Mouse (Mus musculus) ovary, postnatal 36 days (tissue): ENCODE measurements around the gene Tmem100.

Source experiments
- DNase-seq: peaks from one replicate; pipeline ENCODE4 v3.0.0; 2022; ENCODE audit warnings: low spot score, mixed read lengths

Tmem100 gene

GRCm38 (mm10) chr11:90029841-90030398, at the start of gene Tmem100:
Gene Tmem100, plus strand, starts transcription at chr11:90030348.
- no peak for DNase-seq

- no peak for DNase-seq
These were observed 47.2 kb upstream of the Tmem100 start for GRCm38 (mm10) chr11:89982918-89983317.

GRCm38 (mm10) chr11:89984436-89984835, 45.7 kb upstream of the Tmem100 start:
- DNase-seq: no peak

DNA sequence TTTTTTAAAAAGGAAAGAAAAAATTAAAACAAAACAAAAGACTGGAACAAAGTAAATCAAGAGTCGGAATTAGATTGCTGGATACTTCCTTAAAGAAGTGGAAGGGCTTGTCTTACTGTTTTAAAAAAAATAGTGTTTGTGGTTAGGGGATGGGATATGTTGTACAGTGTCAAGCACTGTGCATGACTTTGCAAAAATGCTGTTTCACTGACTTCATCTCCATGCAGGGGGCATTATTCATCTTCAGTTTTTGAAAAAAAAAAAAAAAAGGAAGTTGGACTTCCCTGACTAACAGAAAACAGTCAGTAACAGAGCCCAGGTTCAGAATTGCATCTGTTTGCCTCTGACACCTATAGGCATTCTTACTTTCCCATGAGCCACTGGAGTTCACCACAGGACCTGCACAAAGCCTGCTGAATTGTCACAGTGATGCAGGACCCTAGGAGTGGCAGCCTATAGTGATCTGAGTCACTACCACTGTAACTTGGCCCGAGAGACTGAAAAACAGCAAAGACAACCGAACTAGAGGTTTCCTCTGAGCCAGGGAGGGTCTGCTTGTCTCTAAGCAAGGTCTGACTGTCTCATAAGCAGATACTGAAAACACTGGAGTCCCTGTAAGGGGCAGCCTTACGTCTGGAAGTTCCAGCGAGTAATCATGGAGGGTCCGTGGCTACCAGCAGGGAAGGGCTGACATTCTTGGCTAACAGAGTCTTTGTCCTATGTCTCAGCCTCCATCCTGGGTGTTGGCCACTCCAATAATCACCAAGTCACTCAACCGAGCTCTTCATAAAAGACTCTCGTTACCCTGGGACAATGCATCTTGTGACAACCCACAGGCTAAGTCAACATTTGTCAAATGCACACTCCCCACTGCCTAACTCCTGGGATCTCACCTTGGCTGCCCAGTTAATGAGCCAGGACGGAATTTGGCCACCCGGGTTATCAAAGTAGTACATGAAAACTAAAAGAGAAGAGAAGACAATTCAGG, 44.7 kb upstream of the Tmem100 start:
- no peak for DNase-seq

GRCm38 (mm10) chr11:89986516-89986915, 43.6 kb upstream of the Tmem100 start:
- no peak for DNase-seq

- DNase-seq: peak; percentile 47
These were observed 41.1 kb upstream of the Tmem100 start for GRCm38 (mm10) chr11:89988936-89989589.

GRCm38 (mm10) chr11:89991661-89992060, 38.5 kb upstream of the Tmem100 start:
- no peak for DNase-seq

DNA sequence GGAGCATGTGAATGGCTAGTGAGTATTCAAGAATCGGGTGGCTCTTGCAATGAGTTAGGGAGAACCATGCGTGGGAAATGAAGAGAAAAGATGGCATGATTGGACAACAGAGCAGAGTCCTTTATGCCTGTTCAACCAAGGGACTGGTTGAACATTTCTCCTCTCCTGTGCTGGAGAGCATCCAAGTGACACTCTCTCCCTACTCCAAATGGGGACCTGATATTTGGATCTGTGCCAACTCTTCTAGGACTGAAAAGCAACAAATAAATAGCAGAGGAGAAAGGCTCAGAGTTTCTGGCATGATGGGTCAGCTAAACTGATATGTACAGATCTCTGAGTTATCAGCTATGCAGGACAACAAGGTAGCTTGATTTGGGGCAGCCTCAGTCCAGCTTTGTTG, 35.4 kb upstream of the Tmem100 start:
- DNase-seq: no peak

GRCm38 (mm10) chr11:89995596-89995995, 34.6 kb upstream of the Tmem100 start:
- no peak for DNase-seq

- no peak for DNase-seq
These were observed 33.7 kb upstream of the Tmem100 start for GRCm38 (mm10) chr11:89996406-89996805.

DNA sequence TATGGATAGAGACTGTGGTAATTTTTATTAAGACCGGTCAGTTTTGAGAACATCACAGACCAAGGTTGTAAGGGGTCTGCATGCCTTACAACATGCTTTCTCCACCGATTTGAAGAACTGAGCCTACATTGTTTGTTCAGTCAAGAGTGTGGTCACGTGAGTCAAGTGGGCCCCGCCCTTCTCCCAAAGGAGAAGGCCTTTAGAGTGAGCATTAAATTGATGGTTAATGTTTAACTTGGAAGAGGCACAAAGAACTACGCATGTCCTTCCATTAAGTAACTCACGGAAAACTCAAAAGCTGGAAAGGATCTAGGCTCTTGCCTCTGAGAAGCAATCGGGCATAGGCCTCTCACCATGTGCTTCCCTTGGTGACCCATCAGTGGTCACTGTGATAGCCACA, 33.3 kb upstream of the Tmem100 start:
- no peak for DNase-seq

DNA sequence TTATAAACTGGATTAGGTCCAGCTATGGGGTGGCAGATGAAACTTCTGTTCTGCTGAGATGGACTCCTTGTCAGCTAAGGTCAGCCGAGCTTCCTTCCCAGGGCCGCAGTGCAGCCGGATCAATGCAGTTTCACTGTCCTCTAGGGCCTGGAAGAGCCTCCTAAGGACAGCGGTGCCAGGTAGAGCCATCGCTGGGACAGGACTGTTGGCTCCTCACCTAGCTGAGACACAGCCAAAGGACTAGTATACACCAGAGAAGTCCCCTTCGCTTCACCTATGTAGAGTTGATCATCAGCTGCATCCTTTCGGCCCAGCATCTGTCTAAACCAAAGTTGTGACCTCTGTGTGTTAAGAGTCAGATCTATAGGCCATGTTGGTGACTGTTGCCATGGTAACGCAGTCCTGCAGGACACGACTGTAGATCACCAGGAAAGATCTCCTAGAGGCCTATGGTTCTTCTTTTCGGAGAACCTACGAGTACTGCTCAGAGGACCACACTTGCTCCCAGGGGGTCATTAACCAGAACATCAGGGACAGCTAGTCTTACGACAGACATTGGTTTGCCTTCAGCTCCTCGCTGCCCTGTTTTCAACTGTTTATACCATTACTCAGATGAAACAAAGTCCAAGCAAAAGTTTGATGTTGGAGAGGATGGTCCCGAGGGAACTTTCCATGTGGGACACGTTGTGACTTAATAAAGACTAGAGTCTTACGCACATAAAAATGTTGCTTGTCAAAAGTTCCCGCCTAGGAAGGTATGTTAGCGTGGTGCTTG, 31.0 kb upstream of the Tmem100 start:
- DNase-seq: no peak

DNA sequence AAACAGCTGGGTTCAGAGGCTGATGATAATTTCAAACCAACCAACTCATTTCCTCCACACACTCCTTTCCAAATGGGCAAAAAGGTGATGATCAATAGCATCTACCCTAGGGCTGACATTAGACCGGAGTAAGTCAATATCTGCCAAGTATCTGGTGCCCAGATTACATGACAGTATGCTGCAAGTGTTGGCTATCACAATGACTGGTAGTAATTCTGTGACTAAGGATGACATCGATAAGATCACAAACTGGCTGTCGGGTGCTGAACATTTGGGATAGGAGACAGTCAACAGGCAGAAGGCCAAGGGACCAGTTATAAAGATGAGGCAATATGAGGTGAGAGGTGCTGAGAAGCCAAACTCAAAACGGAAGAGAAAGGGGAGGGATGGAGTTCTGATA, 29.5 kb upstream of the Tmem100 start:
- DNase-seq: no peak

- no peak for DNase-seq
These were observed 28.5 kb upstream of the Tmem100 start for GRCm38 (mm10) chr11:90001396-90002230.

- DNase-seq: peak; percentile 81
These were observed 27.7 kb upstream of the Tmem100 start, which contains the start of gene Pctp for GRCm38 (mm10) chr11:90002231-90002986. Gene Pctp, minus strand, starts transcription at chr11:90002894.

DNA sequence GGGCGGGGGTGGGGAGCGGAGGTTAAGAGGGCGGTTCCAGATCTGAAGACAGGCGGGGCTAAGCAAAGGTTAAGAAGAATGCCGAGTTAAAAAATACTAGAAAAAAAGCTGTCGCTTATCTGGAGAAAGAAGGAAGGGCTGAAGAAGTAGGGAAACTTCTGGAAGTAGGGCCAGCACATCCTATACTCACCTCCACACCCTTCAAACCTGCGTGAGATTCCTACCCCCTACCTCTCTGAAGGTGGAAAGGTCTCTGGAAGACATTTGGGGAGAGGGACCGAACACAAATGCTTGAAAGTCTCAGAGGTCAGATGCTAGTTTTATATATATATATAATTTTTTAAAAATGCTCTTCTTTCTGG, 27.2 kb upstream of the Tmem100 start:
- DNase-seq: no peak

DNA sequence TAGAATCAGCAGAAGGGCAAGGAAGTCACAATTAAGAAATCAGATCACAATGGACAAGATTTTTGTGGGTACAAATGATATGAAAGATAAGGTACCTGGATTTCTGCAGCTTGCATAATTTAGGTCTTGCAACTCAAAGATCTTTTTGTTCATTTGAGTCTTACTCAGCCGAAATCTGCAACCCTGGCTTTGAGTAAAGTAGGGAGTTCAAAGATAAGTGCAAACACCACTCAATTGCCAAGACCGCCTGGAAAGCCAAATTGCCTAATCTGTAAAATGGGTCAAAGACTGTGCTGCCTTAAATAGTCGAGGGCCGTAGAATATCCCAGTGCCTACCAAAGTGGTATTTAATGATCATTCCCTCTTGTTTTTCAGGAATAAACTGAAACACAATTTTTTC, 26.8 kb upstream of the Tmem100 start:
- no peak for DNase-seq

GRCm38 (mm10) chr11:90006111-90006510, 24.0 kb upstream of the Tmem100 start:
- no peak for DNase-seq

DNA sequence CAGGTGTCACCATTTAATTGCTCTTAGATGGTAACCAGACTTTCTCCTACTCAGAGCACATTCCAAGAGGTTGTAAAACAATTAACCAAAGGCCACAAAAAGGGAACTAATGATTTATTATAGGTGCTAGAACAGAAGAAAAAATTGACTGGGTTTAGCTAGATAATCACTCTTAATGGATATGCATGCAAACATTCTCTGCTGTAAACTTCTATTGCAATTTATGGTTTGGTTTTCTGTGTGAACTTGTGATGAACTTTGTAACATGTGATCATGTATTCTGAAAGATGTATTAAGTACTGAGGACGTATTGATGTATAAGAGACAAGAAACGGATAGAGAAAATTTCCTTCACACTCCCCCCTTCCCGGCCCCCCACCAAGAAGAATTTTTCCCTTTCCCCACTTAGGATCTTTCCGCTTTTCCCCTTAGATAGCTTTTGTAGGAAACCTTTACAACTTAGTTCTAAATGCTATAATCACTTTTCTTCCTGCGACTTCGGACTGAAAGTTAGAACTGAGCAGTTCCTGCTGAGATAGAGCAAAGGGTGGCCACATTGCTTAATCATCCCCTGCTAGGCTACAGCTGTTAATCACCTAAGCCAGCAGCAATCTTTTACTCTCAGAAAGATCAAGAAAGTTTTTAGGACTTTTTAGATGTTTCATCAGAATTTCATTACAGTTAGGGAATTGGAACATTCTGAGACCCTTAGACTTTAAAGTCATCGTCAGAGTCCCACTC, 22.2 kb upstream of the Tmem100 start:
- no peak for DNase-seq

DNA sequence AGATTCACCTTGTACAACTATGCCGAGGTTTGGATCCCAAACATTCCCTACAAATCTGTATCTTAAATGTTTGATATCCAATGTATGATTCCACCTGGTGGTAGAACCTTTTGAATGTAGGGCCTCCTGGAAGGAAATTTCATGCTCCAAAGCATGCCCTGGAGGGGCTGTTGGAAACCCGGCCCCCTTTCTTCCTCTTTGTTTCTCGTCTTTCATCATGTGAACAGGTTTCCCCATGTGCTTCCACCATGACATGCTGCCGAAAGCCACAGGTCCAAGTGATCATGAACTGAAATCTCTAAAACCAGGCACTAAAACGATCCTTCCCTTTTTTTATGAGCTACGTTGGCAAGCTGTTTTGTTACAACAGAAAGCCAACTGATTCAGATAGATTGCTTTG, 16.5 kb upstream of the Tmem100 start:
- DNase-seq: no peak
